Mouse (Mus musculus): ENCODE data around the gene Zdhhc24. TPM values are rescaled to one million over a fixed set of nuclear protein-coding genes. Genes with fewer than 3 reads are reported as not detected.

Gene Zdhhc24
- polyA plus RNA-seq, 1 experiment from 2014 or later, result 24.1 TPM

DNA sequence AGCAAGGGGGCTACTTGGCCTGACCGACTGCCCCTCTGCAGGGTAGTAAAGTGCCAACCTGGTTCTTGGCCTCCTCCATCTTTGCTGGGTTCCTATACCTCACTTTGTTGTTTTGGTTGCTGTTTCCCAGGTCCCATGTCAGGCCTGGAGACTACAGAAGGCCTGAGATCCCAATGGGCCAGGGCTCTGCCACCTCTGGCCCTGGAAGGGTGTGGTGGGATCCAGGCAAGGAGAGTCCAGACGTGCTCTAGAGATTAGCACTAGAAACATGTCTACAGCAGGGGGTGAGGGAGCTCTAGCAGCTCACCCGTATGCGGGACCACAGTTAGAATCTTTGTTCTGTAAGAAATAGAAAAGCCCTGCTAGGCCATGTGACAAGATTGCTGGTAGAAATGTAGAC is 5.5 kb downstream of the Zdhhc24 start:
- H3K9ac ChIP-seq (replicated peaks), result no peak overlapping the region
- no peak overlapping the region for H3K4me3 ChIP-seq (replicated peaks)
- no peak overlapping the region for H3K4me2 ChIP-seq (replicated peaks)
- no peaks in the 10 kb centered on the region for H3K9me3 ChIP-seq
- no peak for ATAC-seq
- H3K27ac ChIP-seq, result no peak overlapping the region
- peaks cover 22% of the 10 kb centered on the region for H3K36me3 ChIP-seq
- H3K27me3 ChIP-seq, result no peaks in the 10 kb centered on the region
- H3K4me1 ChIP-seq (replicated peaks), result peaks cover 17% of the 10 kb centered on the region
- WGBS, result 84% methylated on average over 4 of the region's 4 CpGs

DNA sequence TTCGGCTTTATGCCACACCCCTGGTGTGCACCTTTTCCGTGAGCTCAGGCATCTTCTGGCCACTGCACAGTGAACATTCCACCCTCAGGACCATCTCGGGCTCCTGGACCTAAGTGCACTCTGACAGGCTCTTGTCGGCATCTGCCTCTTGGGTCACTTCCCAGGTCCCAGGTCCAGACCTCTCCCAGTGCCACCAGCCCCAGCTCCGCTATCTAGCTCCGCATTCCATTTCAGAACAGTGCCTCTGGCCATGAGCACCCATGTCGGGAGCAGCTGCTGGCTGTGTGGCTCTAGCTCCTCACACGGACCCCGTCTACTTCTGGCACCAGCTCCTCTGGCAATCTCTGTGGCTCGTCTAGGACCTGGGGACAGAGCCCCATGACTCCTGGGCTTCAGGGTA is 11.3 kb downstream of the Zdhhc24 start:
- Histone ChIP-seq H3K4me3 (replicated peaks) (no peak overlapping the region), H3K27ac (no peak overlapping the region), H3K9ac (replicated peaks) (no peak overlapping the region), H3K27me3 (no peaks in the 10 kb centered on the region), H3K9me3 (no peaks in the 10 kb centered on the region), H3K4me2 (replicated peaks) (no peak overlapping the region), H3K4me1 (replicated peaks) (peaks cover 3% of the 10 kb centered on the region; the same call in 1 of the 2 replicates), H3K36me3 (peaks cover 56% of the 10 kb centered on the region)
- 93% methylated on average over 10 of the region's 10 CpGs for WGBS
- no peak for ATAC-seq

DNA sequence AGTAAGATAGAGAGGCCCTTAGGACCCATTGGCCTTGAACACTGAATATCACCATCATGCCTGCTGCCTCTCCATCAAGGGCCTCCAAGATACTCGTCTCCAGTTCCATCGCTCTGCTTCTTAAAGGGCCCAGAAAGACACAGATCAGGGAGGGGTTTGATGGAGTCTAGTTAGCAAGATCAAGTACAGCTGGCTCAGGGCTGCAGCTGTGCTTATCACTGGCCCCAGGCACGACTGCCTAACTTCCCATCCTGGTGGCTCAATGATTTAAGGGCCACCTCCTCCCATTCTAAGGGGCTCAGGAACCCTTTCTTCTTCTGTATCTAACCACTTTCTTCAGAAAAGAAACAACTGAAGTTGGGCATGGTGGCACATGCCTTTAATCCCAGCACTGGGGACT is 13.3 kb downstream of the Zdhhc24 start:
- no peak for ATAC-seq
- Histone ChIP-seq H3K4me3 (replicated peaks) (no peak overlapping the region), H3K27me3 (no peaks in the 10 kb centered on the region), H3K4me2 (replicated peaks) (no peak overlapping the region), H3K4me1 (replicated peaks) (no peaks in the 10 kb centered on the region), H3K9ac (replicated peaks) (no peak overlapping the region), H3K9me3 (no peaks in the 10 kb centered on the region), H3K27ac (no peak overlapping the region), H3K36me3 (peaks cover 64% of the 10 kb centered on the region)
- 88% methylated on average over 3 of the region's 3 CpGs for WGBS

DNA sequence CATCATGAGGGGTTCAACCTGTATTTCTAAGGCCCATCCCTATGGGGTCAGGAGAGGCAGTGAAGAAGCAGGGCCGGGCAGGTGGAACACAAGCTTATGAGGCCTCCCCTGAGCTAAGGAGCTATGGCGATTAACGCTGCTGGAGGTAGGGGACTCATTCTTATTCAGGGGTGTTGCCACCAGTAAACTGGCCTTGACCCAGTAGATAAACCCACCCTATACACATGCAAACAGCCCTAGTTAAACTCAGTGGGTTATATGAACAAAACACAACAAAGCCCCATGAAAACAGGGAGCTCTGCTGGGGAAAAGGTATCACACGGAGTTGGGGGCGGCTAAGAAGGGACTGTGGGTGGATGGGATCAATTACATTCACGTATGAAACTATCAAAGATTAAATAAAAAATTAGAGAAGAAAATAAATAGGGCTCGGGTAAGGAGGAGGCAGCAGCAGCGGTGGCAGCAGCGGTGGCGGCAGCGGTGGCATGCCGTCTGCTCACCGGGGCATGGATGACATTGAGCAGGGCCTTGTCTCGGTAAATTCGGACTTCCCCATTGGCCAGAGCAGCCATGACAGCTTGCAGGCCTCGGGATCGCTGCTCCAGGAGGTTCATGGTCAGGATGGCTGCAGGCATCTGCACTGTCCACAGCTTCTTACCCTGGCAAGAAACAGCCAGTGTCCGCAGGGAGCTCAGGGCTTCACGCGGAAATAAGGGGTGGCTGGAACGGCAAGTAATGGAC is 18.5 kb downstream of the Zdhhc24 start:
- peaks cover 67% of the 10 kb centered on the region for H3K36me3 ChIP-seq
- 54% methylated on average over 21 of the region's 21 CpGs for WGBS
- H3K27me3 ChIP-seq, result no peaks in the 10 kb centered on the region
- no peak overlapping the region for H3K27ac ChIP-seq
- no peak for ATAC-seq
- H3K4me2 ChIP-seq (replicated peaks), result no peak overlapping the region
- no peak overlapping the region for H3K4me3 ChIP-seq (replicated peaks)
- no peaks in the 10 kb centered on the region for H3K9me3 ChIP-seq
- no peaks in the 10 kb centered on the region for H3K4me1 ChIP-seq (replicated peaks)
- 0 out of 2 replicates have a peak overlapping the region, but pooled peaks have one; percentile 6 for H3K9ac ChIP-seq (replicated peaks)

DNA sequence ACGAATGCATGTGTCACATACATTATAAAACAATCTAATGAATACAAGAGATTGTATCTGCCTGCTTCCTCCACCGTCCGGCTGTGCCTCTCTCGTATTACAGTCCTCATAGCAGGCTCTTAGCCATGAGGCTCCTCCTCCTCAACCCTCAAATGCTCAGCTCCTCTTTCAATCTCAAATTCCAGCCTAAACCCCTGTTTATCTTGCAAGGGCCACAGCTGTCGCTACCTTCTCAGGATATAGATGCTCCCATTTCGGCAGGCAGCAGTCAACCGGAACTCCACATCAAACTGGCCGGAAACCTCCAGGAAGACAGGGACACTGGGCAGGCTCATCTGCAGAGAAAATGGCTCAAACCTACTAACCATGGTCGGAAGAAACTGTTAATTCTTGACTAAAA is 20.5 kb downstream of the Zdhhc24 start:
- Histone ChIP-seq H3K27me3 (no peaks in the 10 kb centered on the region), H3K9me3 (no peaks in the 10 kb centered on the region), H3K4me1 (replicated peaks) (no peaks in the 10 kb centered on the region), H3K4me2 (replicated peaks) (no peak overlapping the region), H3K36me3 (peaks cover 70% of the 10 kb centered on the region), H3K9ac (replicated peaks) (no peak overlapping the region), H3K4me3 (replicated peaks) (no peak overlapping the region), H3K27ac (no peak overlapping the region)
- ATAC-seq, result no peak
- 86% methylated on average over 9 of the region's 9 CpGs for WGBS

DNA sequence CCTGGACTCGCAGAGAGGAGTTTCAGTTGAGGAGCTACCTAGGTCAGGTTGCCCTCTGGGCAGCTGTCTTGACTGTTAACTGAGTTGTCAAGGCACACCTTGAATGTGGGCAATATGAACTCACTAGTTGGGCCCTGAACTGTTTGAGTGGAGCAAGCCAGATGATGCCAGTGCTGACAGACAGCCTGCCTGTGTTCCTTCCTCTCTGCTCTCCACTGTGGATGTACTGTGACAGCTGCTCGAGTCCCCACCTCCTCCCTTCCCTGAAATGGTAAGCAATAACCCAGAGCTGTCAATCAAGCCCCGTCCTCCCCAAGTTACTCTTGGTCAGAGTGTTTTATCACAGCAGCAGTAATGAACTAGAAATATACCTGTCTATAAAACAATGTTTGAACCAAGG is 21.4 kb downstream of the Zdhhc24 start:
- 80% methylated on average over 3 of the region's 3 CpGs for WGBS
- H3K4me3 ChIP-seq (replicated peaks), result no peak overlapping the region
- no peak for ATAC-seq
- H3K36me3 ChIP-seq, result peaks cover 65% of the 10 kb centered on the region
- H3K9me3 ChIP-seq, result no peaks in the 10 kb centered on the region
- H3K27me3 ChIP-seq, result no peaks in the 10 kb centered on the region
- 0 out of 2 replicates have a peak, but pooled peaks cover under 1% of the 10 kb centered on the region for H3K4me1 ChIP-seq (replicated peaks)
- no peak overlapping the region for H3K4me2 ChIP-seq (replicated peaks)
- H3K27ac ChIP-seq, result no peak overlapping the region
- no peak overlapping the region for H3K9ac ChIP-seq (replicated peaks)

DNA sequence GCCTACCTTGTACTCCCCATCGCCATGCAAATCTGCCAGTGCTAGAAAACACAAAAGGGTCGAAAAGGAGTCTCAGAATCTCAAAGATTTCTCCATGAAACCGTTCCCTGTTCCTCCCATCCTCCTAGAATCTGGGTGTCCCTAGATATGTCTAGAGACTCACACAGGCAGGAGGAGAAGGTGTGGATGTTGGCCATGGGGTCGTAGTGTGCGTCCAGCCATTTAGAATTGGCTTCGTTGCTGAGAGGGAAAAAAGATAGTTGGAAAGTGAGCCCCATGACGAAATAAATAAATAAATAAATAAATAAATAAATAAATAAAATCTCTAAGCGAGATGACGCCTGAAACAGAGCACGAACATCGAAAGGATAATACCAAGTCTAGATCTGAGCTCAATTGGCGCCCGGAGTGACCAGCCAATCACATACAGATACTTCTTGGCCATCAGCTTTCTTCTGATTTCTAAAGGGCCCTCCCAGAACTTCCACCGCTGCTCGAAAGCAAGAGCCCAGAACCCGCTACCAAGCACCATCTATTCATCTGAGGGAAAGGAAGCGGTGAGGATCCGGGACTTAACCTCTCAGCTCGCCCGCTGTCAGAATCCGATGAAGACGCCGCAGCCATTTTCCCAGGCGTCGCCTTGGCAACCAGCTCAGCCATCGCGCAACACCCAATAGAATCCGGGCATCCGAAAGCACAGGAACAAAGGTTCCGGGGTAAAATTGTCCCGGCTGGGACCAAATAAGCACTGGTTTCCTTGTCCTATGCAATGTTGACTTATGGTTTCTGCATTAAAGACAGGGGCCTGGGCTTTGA is 27.7 kb downstream of the Zdhhc24 start, which contains the start of gene Bbs1:
Bbs1 (minus strand) TSS at position 650 of the 816 bp plus-strand sequence.
- Histone ChIP-seq H3K4me2 (replicated peaks) (peak within 1 kb of the TSS; percentile 81), H3K9ac (replicated peaks) (peak within 1 kb of the TSS; percentile 75), H3K4me1 (replicated peaks) (peaks cover 14% of the 10 kb centered on the region), H3K27ac (peak within 1 kb of the TSS; percentile 75), H3K36me3 (peaks cover 60% of the 10 kb centered on the region), H3K9me3 (no peaks in the 10 kb centered on the region), H3K4me3 (replicated peaks) (peak within 1 kb of the TSS; percentile 70), H3K27me3 (no peaks in the 10 kb centered on the region)
- peak; percentile 80 for ATAC-seq
- WGBS, result 7% methylated on average over 31 of the region's 31 CpGs

DNA sequence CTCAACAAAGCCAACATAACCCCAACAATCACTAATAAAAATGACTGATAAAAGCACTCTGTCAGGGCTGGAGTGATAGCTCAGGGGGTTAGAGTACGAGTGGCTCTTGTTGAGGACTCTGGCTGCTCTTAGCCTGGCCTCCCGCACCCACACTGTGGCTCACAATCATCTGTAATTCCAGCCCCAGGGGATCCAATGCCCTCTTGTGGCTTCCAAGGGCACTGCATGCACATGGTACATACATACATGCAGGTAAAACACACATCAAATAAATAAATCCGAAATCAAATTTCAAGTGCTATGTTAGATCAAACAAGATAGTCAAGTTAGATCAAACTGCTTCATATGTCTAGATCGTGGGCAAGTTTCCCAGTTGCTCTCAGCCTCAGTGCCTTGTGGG is 29.6 kb downstream of the Zdhhc24 start:
- WGBS, result 80% methylated on average over 4 of the region's 4 CpGs
- Histone ChIP-seq H3K4me2 (replicated peaks) (no peak overlapping the region), H3K27ac (no peak overlapping the region), H3K36me3 (peaks cover 65% of the 10 kb centered on the region), H3K4me3 (replicated peaks) (no peak overlapping the region), H3K27me3 (no peaks in the 10 kb centered on the region), H3K9me3 (no peaks in the 10 kb centered on the region), H3K4me1 (replicated peaks) (peaks cover 14% of the 10 kb centered on the region), H3K9ac (replicated peaks) (no peak overlapping the region)
- ATAC-seq, result no peak

DNA sequence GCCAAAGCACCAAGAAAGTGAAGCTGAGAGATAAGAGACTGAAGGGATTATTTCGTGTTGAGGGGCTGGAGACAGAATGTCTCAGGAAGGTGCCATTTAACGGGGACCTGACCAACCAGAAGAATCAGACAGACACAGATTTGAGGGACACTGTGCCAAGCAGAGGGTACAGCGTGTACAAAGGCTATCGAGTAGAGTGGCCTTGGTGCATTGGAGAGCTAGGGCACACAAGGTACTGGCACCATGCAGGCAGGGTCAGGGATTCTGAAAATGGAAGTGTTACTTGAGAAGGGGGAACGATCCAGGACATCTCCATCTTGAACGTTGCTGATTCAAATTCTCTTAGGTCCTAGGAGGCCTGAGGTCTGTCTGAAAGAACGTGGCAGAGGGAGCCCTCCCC is 30.9 kb downstream of the Zdhhc24 start:
- peaks cover 14% of the 10 kb centered on the region for H3K4me1 ChIP-seq (replicated peaks)
- H3K9me3 ChIP-seq, result no peaks in the 10 kb centered on the region
- no peak overlapping the region for H3K4me2 ChIP-seq (replicated peaks)
- ATAC-seq, result no peak
- WGBS, result 91% methylated on average over 7 of the region's 7 CpGs
- no peak overlapping the region for H3K27ac ChIP-seq
- H3K36me3 ChIP-seq, result peaks cover 68% of the 10 kb centered on the region
- no peak overlapping the region for H3K9ac ChIP-seq (replicated peaks)
- H3K27me3 ChIP-seq, result no peaks in the 10 kb centered on the region
- no peak overlapping the region for H3K4me3 ChIP-seq (replicated peaks)

DNA sequence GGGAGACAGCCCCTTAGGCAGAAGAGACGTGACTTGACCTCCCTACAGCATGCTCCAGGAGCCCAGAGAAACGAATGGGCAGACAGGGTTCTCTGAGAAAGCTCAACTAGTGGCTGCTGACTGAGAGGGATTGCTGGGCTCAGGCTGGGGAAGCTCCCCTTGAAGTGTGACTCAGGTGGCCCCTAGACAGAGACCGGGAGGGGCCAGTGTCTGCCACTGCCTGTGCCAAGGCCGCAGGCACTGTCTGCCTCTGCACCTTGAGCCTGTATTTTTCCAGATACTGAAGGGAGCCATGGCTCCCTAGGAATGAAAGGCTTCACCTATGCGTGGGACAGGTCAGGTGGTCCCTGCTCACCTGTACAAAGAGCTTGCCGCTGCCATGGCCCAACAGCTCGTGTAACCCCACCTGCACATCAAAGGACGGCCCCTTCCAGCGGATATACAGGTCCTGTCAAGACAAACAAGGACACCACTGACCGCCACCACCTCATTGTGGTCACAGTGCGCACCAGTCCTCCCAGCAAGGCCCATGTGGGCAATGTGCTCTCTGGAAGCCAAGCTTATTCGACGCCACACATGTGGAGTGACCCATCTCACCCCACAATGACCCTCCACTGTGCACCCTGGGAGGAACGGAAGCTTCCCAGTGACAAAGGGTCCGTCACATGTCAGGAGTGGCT is 37.6 kb downstream of the Zdhhc24 start:
- no peak overlapping the region for H3K27ac ChIP-seq
- ATAC-seq, result no peak
- H3K4me3 ChIP-seq (replicated peaks), result no peak overlapping the region
- WGBS, result 91% methylated on average over 15 of the region's 15 CpGs
- H3K9ac ChIP-seq (replicated peaks), result no peak overlapping the region
- peaks cover 98% of the 10 kb centered on the region for H3K36me3 ChIP-seq
- no peaks in the 10 kb centered on the region for H3K9me3 ChIP-seq
- no peaks in the 10 kb centered on the region for H3K4me1 ChIP-seq (replicated peaks)
- H3K27me3 ChIP-seq, result no peaks in the 10 kb centered on the region
- H3K4me2 ChIP-seq (replicated peaks), result no peak overlapping the region

DNA sequence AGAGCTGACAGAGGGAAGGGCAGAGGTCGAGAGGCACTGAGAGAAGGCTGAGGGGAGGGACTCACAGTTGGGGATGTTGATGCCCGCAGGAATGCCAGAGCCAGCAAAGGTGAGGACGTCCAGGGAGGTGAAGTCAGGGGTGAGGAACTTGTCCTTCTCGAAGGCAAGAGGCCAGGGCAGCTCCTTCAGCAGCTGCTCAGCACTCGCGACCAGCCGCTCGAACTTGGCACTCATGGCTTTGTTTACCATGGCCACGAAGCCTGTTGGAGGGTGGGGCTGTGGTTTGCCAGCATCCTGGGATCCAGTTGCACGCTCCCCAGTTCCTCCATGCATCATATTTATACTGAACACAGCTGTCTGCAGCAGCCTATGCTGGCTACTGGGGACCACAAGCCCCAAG is 38.4 kb downstream of the Zdhhc24 start:
- H3K4me1 ChIP-seq (replicated peaks), result no peaks in the 10 kb centered on the region
- 87% methylated on average over 10 of the region's 10 CpGs for WGBS
- no peak overlapping the region for H3K9ac ChIP-seq (replicated peaks)
- H3K9me3 ChIP-seq, result no peaks in the 10 kb centered on the region
- peaks cover 98% of the 10 kb centered on the region for H3K36me3 ChIP-seq
- H3K4me2 ChIP-seq (replicated peaks), result no peak overlapping the region
- H3K4me3 ChIP-seq (replicated peaks), result no peak overlapping the region
- no peak for ATAC-seq
- H3K27me3 ChIP-seq, result no peaks in the 10 kb centered on the region
- H3K27ac ChIP-seq, result no peak overlapping the region

DNA sequence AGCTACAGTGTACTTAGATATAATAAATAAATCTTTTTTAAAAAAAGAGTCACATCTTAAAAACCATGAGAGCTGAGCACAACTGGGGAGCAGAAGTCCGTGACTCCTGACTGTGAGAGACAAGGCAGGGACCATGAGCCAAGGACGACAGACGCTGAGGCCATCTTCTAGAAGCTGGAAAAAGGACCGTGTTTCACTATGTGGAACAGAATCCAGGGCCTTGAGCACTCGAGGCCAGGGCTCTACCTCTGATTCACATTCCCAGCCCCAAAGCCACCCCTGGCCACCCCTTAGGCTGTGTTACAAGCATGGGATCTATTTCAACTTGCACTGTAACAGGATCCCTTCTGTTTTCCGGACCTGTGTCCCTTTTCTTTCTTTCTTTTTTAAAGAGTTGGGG is 41.2 kb downstream of the Zdhhc24 start:
- Histone ChIP-seq H3K4me1 (replicated peaks) (no peaks in the 10 kb centered on the region), H3K9me3 (no peaks in the 10 kb centered on the region), H3K9ac (replicated peaks) (no peak overlapping the region), H3K36me3 (peaks cover 98% of the 10 kb centered on the region), H3K27ac (no peak overlapping the region), H3K4me3 (replicated peaks) (no peak overlapping the region), H3K27me3 (no peaks in the 10 kb centered on the region), H3K4me2 (replicated peaks) (no peak overlapping the region)
- ATAC-seq, result no peak
- 88% methylated on average over 6 of the region's 6 CpGs for WGBS
